Mouse (Mus musculus) CH12.LX (cell line): Measurements from ENCODE around the gene Sh3bp5l.

Source experiments
- CTCF ChIP-seq, 2 experiments: IDR thresholded peaks in 1 of 2; conservative IDR thresholded peaks in 1 of 2; 2 replicates each; pipeline ENCODE4 v1.5.1; 2011 to 2012; ENCODE audit warnings: low read depth in 2 of 2, low read length in 2 of 2, improper control_type of control experiment in 1 of 2, inconsistent platforms in 1 of 2, mild to moderate bottlenecking in 1 of 2, moderate library complexity in 1 of 2
- POLR2AphosphoS2 ChIP-seq: IDR thresholded peaks from 2 replicates; pipeline ENCODE4 v1.6.1; 2011; ENCODE audit warnings: low read depth, low read length, improper control_type of control experiment

DNA sequence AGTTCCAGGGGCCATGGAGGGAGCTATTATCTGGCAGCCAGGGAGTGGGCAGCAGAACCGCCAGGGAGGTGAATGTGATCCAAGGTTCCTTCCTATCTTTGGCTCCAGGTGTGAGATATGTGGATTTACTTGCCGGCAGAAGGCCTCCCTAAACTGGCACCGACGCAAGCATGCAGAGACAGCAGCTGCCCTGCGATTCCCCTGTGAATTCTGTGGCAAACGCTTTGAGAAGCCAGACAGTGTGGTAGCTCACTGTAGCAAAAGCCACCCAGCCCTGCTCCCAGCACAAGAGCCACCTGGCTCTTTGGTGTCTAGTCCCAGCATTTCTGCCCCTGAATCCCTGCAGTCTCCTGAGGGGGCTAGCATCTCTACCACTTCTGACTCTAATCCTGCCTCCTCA is 16.5 kb upstream of the Sh3bp5l start:
- TF ChIP-seq POLR2AphosphoS2 (no peak; the same call in 1 of the 2 replicates), CTCF (conservative IDR thresholded peaks at IDR 0.05 in 1 of 2, IDR thresholded peaks at IDR 0.05 in 1 of 2; ENCODE audit: low read depth in 2 of 2, low read length in 2 of 2) (no peak)
